Mouse (Mus musculus) lung, postnatal 36 days (tissue): ENCODE results near the gene Sorcs2.

Experiments
- DNase-seq: peaks from one replicate; pipeline ENCODE4 v3.0.0; 2022; ENCODE audit warnings: mixed read lengths

Sorcs2 gene

GRCm38 (mm10) chr5:36054498-36054897 is 343.4 kb downstream of the Sorcs2 start:
- no peak for DNase-seq

GRCm38 (mm10) chr5:36043154-36043553 is 354.8 kb downstream of the Sorcs2 start:
- no peak for DNase-seq

DNA sequence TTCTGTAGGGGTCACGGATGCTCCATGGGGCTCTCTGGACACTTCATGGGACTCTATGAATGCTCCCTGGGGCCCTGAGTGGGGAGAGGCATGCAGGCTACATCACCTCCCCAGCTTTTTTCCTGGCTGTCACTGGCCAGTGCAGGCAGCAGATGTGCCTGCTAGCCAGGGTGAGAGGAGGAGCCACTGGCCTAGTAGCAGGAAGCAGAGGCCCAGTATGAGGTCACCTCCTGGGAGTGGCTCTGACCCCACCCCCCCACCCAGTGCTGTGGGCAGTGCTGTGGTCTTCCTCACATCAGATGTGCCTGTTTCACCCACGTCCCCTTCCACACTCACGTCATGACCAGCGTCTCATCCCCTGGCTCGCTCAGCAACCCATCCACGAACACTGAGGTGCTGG is 356.2 kb downstream of the Sorcs2 start:
- no peak for DNase-seq

- no peak for DNase-seq
These were observed 356.7 kb downstream of the Sorcs2 start for GRCm38 (mm10) chr5:36041236-36041562.

- peak; percentile 22 for DNase-seq
These were observed 357.3 kb downstream of the Sorcs2 start for GRCm38 (mm10) chr5:36040398-36041235.

DNA sequence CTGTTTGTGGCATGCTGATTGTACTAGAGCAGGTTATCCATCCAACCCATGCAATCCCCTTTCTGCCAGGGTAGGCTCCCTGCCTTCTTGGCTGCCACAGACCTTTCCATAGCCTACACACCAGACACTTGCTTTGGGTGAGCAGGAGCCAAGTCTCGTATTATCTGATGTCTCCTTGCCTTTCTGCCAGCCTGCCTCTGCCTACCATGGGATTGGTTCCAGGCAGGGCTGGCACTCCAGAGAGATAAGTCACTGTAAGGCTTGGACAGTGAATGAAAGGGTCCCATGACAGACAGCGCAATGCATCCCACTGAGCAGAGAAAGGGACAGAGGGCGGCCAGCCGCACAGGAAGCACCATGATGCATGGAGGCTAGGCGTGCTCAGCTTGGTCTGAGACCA is 358.3 kb downstream of the Sorcs2 start:
- DNase-seq = no peak

DNA sequence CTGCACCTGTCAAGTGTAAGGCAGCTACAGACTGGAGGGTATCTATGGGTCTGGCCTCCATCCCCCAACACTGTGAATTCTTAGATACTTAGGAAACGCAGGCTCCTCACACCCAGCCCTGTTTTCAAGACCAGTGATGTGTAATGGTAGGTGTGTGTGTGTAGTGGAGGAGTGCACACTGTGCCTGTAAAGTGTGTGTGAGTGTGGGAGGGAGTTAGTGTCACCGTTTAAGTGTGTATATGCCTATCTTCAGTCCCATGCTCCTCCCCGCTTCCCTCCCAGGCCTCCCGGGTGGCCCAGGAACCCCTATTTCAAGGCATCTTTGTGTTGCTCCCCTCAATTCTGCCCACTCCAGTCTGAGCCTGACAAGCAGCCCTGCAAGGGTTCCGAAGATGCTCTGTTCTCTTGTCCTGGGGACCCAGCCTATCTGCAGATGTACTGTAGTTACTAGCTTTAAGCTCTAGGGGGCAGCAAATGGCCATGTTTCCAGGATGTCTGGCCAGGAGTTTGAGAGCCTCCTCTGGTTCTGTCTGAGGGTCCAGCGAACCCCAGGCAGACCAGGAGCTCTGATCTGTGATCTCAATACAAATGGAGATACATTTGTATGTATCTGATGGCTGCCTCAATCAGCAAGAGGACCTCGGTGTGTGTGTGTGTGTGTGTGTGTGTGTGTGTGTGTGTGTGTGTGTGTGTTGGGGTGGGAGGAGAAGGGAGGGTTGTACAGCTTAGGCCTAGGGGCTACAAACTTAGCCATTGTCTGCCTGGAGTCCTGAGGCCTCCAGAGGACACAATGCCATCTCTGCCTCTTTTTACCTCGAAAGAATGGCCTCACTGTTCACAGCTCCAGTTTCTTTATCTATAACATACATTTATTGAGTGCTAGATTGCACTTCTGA is 364.2 kb downstream of the Sorcs2 start:
- DNase-seq = peak; percentile 63

DNA sequence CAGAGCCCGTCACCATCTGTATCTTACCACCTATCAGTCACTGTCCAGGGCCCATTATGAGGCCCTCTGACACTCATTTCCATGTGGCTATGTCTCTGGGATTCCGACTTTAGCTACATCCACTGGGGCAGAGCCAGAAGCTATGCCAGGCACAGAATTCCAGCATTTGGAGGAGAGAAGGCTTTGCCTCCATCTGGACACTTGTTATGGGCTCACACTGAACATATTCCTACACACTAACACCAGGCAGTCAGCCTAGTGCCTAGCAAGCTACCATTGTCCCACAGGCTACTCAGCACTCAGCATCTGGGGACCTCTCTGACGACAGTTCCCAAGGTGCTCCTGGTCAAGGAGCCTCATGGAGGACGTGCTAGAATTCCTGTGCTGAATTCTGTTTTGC is 372.9 kb downstream of the Sorcs2 start:
- no peak for DNase-seq

GRCm38 (mm10) chr5:36024003-36024685 is 373.8 kb downstream of the Sorcs2 start:
- no peak for DNase-seq

DNA sequence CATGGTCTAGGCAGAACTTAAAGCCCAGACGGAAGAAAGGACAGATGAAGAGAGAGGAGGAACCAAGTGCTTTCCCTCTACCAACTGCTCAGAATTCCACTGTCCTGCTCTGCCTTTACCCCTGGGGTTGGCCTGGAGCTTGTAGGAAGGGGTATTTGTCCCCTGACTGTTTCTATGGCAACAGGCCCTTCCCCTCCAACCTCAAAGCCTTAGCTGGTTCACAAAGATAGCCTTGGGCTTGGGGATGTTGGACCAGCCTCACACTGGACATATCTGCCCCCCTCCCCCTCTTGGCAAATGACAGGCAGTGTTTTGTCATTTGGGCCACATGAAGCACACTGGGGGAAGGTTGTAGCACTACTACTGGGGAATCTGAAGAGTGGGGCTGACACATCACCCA is 375.6 kb downstream of the Sorcs2 start:
- no peak for DNase-seq

GRCm38 (mm10) chr5:36021091-36021490 is 376.8 kb downstream of the Sorcs2 start:
- no peak for DNase-seq

DNA sequence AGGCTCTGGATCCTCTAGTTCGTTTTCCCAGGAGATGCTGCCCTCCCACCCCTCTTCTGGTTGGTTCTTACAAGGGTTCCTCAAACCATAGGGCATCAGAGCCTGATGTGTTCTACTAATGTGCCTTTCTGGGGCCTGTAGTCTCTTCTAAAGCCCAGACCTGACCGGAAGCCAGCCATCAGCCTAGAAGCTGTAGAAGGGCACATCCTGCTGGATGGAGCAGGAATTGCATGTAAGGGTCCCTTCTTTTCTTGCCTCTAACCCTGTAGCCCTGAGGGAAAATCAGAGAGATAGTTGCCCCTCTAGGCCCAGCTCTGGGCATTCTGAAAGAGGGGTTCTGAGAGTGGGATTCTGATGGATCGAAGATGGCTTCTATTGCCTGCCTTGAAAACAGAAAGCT is 379.6 kb downstream of the Sorcs2 start:
- peak; percentile 16 for DNase-seq

DNA sequence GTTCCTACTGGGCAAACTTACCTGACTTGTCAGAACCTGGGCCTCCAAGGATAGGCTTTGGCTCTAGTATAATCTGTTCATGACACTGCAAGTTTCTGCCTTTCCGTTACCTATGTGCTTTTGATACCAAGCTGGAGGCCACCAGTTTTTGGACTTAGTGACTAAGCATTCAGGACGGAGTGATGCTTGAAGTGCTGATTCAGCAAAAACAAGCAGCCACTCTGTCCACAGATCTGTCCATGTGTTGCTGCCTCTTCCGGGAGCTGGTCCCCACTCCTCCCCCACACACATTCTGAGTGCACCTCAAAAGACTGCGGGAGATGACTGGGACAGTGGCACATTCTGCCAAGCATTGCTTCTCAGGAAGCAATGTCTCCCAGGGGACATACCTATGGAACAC is 388.5 kb downstream of the Sorcs2 start:
- no peak for DNase-seq

GRCm38 (mm10) chr5:36007649-36008048 is 390.3 kb downstream of the Sorcs2 start:
- DNase-seq = no peak

GRCm38 (mm10) chr5:36006586-36006985 is 391.4 kb downstream of the Sorcs2 start:
- DNase-seq = no peak

DNA sequence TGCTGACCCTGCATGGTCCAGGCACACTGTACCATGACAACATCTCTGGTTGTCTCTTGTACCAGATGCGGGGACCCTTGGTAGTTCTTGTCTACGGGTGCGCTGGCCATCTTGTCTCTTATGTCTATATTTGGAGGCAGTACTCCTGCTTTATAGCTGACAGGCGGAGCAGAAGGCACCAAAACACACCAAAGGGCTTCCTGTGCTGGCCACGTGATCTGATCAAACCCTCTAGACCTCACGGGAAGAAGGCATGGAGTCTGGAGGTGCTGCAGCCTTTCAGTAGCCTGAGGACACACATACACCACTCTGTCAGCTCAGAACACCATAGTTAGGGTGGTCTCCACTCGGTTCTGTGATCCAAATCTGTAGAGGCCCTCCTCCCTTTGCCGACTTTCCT is 391.8 kb downstream of the Sorcs2 start:
- no peak for DNase-seq

DNA sequence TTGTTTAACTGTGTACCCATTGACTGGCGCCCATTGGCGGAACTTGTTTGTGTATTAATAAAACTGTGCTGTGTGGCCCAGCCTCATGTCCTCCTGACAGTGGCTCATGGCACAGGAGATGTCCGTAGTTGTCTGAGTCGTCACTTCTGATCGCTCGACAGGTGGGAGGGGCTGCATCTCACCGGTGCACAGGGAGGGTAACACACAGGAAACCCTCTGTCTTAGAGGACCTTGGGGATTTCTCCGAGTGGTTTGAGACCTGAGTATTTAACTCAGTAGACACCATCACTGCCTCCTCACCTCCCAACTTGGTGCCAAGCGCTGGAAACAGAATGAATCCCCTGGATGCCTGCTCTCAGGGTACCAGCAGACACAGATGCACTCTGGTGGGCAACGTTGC is 394.1 kb downstream of the Sorcs2 start:
- no peak for DNase-seq

GRCm38 (mm10) chr5:35989986-35990735 is 407.8 kb downstream of the Sorcs2 start:
- no peak for DNase-seq

GRCm38 (mm10) chr5:35989506-35989905 is 408.4 kb downstream of the Sorcs2 start:
- no peak for DNase-seq

- DNase-seq = no peak
These were observed 409.9 kb downstream of the Sorcs2 start for GRCm38 (mm10) chr5:35988085-35988484.

GRCm38 (mm10) chr5:35985611-35986010 is 412.3 kb downstream of the Sorcs2 start:
- no peak for DNase-seq

GRCm38 (mm10) chr5:35981976-35982375 is 416.0 kb downstream of the Sorcs2 start:
- DNase-seq = peak; percentile 79

DNA sequence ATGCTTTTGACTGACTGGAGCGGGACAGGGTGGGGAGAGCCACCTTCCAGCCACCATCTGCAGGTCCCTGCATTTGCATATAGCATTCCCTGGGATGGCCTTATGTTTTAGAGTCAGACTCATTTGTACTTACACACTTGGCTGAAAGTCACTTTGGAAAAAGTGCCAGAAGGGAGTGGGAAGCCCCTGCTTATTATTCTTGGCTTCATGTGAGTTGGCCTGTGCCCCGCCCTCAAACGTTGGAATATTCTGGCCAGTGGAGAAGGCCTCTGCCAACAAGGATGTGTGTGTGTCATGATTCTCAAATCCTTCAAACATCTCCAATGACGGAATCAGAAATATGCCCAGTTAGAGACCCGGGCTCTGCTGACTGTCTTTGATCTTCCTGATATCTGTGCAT is 416.6 kb downstream of the Sorcs2 start:
- DNase-seq = peak; percentile 17
